Mouse (Mus musculus): Measurements from ENCODE around the gene Prkd1.

GRCm38 (mm10) chr12:50646857-50647256 is 2.0 kb downstream of the Prkd1 start:
- no peak for TF ChIP-seq CTCF (IDR thresholded peaks at IDR 0.05)
- no peak for TF ChIP-seq POLR2A (IDR thresholded peaks at IDR 0.05; ENCODE audit: insufficient read depth, low read depth, low read length)

Data from heart, adult 2 months (tissue).